Mouse (Mus musculus): ENCODE results near the gene Kcnk4.

Gene Kcnk4

GRCm38 (mm10) chr19:6877965-6878364 is 56.4 kb downstream of the Kcnk4 start:
- WGBS: 83% methylated on average over 4 of the region's 4 CpGs

GRCm38 (mm10) chr19:6875834-6876233 is 58.5 kb downstream of the Kcnk4 start:
- 77% methylated on average over 6 of the region's 6 CpGs for WGBS

GRCm38 (mm10) chr19:6874257-6874656 is 60.1 kb downstream of the Kcnk4 start:
- 100% methylated on average over 1 of the region's 1 CpGs for WGBS

Data from cerebral cortex, adult 2 months (tissue).